Mouse (Mus musculus): ENCODE data around the gene Plek2. TPM values are rescaled to one million over a fixed set of nuclear protein-coding genes. Genes with fewer than 3 reads are reported as not detected.
"Not testable (repeated sequence)": the region's sequence is repeated elsewhere in the genome, so short reads cannot be mapped to it uniquely, and the experiment has no call there.

The Plek2 gene
- total RNA-seq (2021): under 1 TPM in 1 of 2 experiments, not detected in 1; 0.41 TPM
- long read RNA-seq, experiment 1, partial matches to known transcripts: 0 of 1 reads
- long read RNA-seq, experiment 1, other reads (novel, unspliced or antisense): 0 of 1 reads
- long read RNA-seq, experiment 2: 0 reads

GRCm38 (mm10) chr12:78906707-78907162 lies at the start of gene Plek2:
Gene Plek2 (minus strand): TSS chr12:78906964.
- no peak for DNase-seq (ENCODE audit: low spot score in 2 of 2)

GRCm38 (mm10) chr12:78956405-78956804 lies 49.6 kb upstream of the Plek2 start:
- no peak for DNase-seq (ENCODE audit: low spot score in 2 of 2)

GRCm38 (mm10) chr12:78952484-78952883 lies 45.7 kb upstream of the Plek2 start:
- peak in 1 of 2 experiments; percentile 9 for DNase-seq (ENCODE audit: low spot score in 2 of 2)

GRCm38 (mm10) chr12:78952053-78952452 lies 45.3 kb upstream of the Plek2 start:
- DNase-seq (ENCODE audit: low spot score in 2 of 2): peak; percentile 8 to 13

GRCm38 (mm10) chr12:78947661-78948060 lies 40.9 kb upstream of the Plek2 start:
- no peak for DNase-seq (ENCODE audit: low spot score in 2 of 2)

- no peak for DNase-seq (ENCODE audit: low spot score in 2 of 2)
Observed at GRCm38 (mm10) chr12:78947161-78947560, 40.4 kb upstream of the Plek2 start.

- no peak for DNase-seq (ENCODE audit: low spot score in 2 of 2)
Observed at GRCm38 (mm10) chr12:78942931-78943330, 36.2 kb upstream of the Plek2 start.

GRCm38 (mm10) chr12:78940081-78940480 lies 33.3 kb upstream of the Plek2 start:
- no peak for DNase-seq (ENCODE audit: low spot score in 2 of 2)

- no peak for DNase-seq (ENCODE audit: low spot score in 2 of 2)
Observed at GRCm38 (mm10) chr12:78939393-78940037, 32.8 kb upstream of the Plek2 start.

- no peak for DNase-seq (ENCODE audit: low spot score in 2 of 2)
Observed at GRCm38 (mm10) chr12:78936494-78936893, 29.7 kb upstream of the Plek2 start.

- DNase-seq (ENCODE audit: low spot score in 2 of 2): no peak
Observed at GRCm38 (mm10) chr12:78929900-78930299, 23.1 kb upstream of the Plek2 start.

- DNase-seq (ENCODE audit: low spot score in 2 of 2): no peak
Observed at GRCm38 (mm10) chr12:78927287-78927686, 20.5 kb upstream of the Plek2 start.

GRCm38 (mm10) chr12:78923539-78924189 lies 16.9 kb upstream of the Plek2 start:
- peak in 1 of 2 experiments; percentile 36 for DNase-seq (ENCODE audit: low spot score in 2 of 2)

- DNase-seq (ENCODE audit: low spot score in 2 of 2): not testable (repeated sequence)
Observed at GRCm38 (mm10) chr12:78922977-78923376, 16.2 kb upstream of the Plek2 start.

GRCm38 (mm10) chr12:78922058-78922457 lies 15.3 kb upstream of the Plek2 start:
- DNase-seq (ENCODE audit: low spot score in 2 of 2): no peak

GRCm38 (mm10) chr12:78921421-78921820 lies 14.7 kb upstream of the Plek2 start:
- no peak for DNase-seq (ENCODE audit: low spot score in 2 of 2)

- peak; percentile 47 to 81 for DNase-seq (ENCODE audit: low spot score in 2 of 2)
Observed at GRCm38 (mm10) chr12:78919079-78919712, 12.4 kb upstream of the Plek2 start.

- DNase-seq (ENCODE audit: low spot score in 2 of 2): peak; percentile 81 to 89
Observed at GRCm38 (mm10) chr12:78918227-78919078, 11.7 kb upstream of the Plek2 start.

GRCm38 (mm10) chr12:78916278-78916677 lies 9.5 kb upstream of the Plek2 start:
- DNase-seq (ENCODE audit: low spot score in 2 of 2): no peak

GRCm38 (mm10) chr12:78915561-78915960 lies 8.8 kb upstream of the Plek2 start:
- DNase-seq (ENCODE audit: low spot score in 2 of 2): no peak

GRCm38 (mm10) chr12:78914458-78914857 lies 7.7 kb upstream of the Plek2 start:
- DNase-seq (ENCODE audit: low spot score in 2 of 2): no peak

All from layer of hippocampus, postnatal 14 days (tissue).